Mouse (Mus musculus): ENCODE data around the gene Tcap.

The Tcap gene

DNA sequence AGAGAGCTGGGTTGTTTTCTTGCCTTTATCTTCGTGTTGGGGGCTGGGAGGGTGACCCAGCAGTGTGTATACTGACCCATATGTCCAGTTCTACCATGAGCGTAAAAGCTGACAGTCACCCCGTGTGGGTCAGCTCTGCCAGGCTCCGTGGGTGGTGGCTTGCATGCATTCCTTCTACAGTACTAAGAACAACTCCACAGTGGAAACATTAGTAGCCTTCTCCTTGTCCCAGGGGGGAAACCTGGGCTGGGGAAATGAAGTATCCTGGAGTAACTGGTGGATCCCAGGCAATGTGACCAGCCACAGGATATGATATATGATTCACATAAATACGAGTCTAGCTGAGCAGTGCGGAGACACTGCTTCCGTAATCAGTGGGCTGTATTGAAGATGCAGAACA is 30.1 kb downstream of the Tcap start:
- no peak for DNase-seq

DNA sequence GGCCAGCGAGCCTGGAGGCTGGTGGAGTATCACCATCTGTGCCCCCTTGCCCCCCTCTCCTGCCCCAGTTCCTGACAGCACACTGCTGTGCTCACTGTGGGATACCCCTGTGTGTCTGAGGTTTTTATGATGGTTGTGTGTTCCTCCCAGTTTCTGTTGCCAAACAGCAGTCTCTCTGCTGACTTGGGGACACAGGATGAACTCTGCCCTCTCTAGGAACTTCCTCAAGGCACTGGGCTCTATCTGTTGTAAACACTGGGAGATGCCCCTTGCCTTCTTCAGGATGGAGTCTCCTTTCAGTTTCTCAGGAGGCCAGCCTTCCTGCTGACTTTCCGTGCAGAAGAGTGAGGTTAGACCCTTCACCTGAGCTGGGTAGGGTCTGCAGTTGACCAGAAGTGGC is 30.6 kb downstream of the Tcap start:
- no peak for DNase-seq

DNA sequence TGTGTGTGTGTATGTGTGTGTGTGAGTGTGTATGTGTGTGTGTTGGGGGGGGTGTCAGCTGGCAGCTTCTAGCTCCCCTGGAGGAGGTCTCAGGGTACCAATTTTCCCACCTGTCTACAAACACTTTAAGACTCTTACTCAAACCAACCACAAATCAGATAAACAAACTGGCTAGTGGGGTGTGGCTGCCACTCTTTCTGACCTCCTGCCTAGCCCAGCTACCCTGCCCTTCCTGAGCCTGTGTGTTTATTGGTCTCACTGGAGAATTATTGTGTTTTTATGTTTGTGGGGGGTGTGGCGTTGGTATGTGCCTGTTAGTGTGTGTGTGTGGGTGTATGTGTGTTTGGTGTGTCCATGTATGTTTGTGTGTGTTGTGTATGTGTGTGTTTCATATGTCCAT is 33.5 kb downstream of the Tcap start:
- no peak for DNase-seq

DNA sequence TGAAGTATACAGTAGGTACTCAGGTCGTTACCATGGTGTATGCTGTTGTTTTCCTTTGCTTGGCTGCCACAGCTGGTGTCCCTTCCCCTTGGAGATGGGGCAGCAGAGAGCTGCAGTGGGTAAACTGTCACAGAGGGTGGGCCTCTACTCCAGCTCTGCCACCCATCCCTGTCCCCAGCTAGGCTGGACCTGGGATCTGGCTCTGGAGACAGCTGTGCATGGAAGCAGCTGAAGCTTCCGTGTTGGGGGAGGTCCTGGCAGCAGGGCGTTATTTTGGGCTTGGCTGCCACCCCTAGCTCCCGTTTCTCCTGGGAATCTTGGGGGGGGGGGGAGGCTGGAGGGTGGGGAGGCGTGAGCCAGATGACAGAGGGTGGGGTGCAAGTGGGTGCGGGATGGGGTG is 34.7 kb downstream of the Tcap start:
- DNase-seq = no peak

DNA sequence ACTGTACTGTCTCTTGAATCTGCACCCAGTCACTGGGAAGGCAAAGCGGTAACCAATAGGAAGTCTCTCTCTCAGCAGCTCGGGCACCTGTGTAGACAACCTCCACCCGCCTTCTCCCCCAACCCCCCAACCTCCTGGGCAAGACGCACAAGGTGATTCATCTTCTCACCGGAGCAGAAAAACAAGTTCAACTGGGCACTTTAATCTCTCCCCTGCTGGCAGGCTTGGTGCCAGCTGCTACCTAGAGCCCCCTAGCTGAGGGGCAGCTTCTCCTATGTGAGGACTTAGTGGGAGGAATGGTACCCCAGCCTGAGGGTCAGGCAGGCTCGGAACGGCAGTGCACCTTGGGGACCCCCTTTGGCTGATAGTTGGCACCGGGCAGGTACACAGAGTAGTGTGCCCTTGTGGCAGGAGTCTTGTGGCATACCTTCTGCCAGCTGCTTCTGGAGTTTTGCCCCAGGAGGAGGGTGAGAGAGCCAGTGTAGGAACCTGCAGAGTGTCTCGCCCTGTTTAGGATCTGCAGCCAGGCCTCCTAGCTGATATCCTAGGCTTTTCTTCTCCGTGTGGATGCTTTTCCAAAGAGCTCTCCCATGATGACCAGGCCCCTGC is 35.4 kb downstream of the Tcap start:
- DNase-seq = no peak

DNA sequence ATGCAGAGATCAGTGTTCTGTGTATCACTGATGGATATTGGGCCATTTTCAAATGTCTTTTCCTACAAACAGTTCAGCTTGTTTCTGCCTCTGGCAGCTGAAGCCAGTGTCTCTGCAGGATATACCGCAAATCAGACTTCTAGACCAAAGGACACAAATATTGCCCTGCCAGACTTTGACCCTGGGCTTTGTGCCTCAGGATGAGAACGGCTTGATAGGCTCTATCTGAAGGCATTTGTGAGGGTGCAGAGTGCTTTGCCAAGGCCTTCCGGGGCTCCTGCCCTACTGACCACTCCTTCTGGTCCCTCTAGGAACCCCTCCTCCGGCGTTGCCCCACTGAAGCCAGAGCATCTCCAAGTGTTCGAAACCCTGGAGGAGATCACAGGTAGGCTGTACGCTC is 43.0 kb downstream of the Tcap start:
- DNase-seq = no peak

DNA sequence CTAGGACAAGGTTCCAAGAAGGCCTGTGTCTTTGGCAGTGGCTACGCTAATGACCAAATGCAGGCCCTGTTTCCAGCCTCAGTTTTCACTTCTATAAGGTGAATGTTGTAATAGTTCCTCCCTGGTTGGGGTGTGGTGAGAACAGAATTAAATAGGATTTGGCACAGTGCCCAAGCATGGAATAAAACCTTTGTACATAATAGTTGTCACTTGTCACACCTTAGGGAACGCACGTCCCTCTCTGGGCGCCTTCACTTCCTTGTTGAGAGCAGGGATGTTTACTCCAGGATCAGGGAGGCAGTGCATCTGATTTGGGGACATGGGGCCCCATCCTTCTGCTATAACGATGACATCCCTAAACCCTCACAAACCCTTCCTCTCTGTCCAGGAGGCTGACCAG is 44.8 kb downstream of the Tcap start:
- DNase-seq = no peak

DNA sequence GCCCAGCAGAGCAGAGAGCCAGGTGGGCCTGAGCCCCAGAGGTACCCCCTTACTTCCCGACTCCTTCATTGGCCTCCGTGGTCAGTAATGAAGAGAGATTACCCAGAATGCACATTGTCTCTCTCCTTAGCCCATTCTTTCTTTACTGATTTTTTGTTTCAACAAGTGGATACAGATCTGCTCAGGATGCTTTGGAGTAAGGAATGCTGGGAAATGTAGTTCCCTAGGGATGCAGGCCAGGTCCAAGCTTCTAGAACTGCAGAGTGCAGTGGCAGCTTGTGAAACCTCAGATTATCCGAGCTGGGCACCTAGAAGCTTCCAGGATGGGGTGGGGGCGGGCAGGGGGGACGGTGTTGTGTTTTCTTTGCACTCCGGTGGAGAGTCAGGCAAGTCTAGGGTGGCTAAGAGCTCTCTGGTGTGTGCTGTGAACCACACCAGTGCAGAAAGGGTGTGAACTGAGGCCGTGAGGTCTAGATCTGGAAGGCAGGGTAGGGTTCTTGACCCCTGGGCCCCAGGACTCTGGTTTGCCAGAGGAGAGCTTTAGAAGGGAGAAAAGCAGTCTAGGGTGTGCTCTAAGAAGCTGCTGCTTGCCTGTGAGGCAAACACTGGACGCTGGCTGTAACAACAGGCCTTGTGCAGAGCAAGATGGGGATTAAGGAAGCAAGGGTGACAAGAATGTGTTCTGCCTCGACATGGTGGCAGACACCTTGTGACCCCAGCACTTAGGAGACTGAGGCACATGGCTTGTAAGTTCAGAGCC is 48.3 kb downstream of the Tcap start:
- DNase-seq = no peak

All from spleen, adult 18-20 months (tissue).